Mouse (Mus musculus): Measurements from ENCODE around the gene Iqcf4.

The Iqcf4 gene

DNA sequence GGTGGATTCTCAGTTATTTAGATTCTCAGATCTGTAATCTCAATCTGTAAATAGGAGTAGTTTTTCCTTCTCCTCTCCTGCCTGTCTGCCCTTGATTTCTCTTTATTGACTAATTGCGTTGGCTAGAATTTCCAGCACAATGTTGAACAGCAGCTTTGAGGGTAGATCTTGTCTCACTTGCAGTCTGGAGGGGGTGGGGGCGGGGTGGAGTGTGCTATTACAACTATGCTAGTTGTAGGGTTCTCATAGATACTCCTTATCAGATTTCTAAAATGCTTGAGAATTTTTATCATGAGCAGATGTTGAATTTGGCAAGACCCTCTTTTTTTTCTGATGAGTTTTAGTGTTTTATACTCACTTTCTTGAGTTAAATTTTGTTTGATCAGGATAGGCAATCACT, 51.4 kb downstream of the Iqcf4 start:
- DNase-seq (ENCODE audit: low read depth, low spot score): no peak

All from 3T3-L1 (cell line).